Mouse (Mus musculus): ENCODE results near the gene Klhl3.

Klhl3 gene

GRCm38 (mm10) chr13:57960254-57960653, 153.1 kb downstream of the Klhl3 start:
- DNase-seq (ENCODE audit: low spot score in 2 of 2), result no peak

- DNase-seq (ENCODE audit: low spot score in 2 of 2), result no peak
Measured at GRCm38 (mm10) chr13:57959806-57960205, 153.6 kb downstream of the Klhl3 start.
